Mouse (Mus musculus): Measurements from ENCODE around the gene Krtap5-3.
"Not testable (repeated sequence)": the region's sequence is repeated elsewhere in the genome, so short reads cannot be mapped to it uniquely, and the experiment has no call there.

Gene Krtap5-3

DNA sequence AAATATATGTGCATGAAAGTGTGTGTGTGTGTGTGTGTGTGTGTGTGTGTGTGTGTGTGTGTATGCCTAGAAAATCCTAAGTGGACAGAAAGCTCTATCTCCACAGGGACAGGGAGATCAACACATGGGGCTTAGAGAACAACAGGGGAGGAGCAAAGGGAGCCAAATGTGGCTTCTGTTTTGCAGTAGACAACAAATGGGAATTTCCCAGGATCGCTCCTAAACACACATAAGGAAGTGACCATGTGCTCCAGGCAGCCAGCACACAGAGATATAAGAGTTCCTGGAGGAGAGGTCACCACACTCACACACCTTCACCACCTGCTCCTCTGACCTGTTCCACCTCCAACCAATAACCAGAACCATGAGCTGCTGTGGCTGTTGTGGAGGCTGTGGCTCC is at the start of gene Krtap5-3:
Gene Krtap5-3, plus strand, starts transcription at position 301 of the 400 bp plus-strand sequence.
- no peak for DNase-seq

DNA sequence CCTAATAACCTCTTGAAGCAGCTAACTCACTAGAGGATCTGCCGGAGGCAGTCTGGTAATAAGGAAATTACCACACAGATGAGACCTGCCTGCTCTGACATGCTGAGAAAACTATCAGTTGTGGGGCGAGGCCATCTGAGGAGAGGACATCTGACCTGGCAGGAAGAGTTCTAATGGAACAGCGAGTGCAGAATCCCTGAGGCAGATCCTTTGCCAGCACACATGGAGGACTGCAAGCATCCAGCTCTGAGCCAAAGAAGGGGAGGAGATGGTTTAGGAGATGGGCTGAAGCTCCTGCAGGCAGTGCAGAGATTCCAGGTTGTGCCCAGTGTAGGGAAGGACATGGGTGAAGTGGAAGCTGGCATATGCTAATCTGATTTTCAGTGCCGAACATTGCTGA is 49.0 kb upstream of the Krtap5-3 start:
- DNase-seq = no peak

DNA sequence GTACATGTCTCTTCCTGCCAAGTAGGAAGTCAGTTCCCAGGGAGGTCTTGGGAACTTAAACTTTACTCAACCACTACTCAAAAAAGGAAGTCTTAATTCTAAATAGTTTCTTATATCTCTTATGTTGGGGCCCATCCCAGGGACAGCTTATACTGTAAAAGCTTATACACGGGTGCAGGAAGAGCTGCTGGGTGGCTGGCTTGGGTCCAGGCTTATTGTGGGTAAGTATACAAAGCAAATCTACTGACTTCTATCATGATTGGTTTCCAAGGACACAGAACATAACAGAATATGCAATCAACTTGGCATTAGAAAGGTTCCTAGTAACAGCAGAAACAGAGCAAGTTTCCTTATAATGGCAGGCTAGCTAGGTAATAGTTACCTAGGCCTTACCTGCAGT is 45.9 kb upstream of the Krtap5-3 start:
- DNase-seq = no peak

DNA sequence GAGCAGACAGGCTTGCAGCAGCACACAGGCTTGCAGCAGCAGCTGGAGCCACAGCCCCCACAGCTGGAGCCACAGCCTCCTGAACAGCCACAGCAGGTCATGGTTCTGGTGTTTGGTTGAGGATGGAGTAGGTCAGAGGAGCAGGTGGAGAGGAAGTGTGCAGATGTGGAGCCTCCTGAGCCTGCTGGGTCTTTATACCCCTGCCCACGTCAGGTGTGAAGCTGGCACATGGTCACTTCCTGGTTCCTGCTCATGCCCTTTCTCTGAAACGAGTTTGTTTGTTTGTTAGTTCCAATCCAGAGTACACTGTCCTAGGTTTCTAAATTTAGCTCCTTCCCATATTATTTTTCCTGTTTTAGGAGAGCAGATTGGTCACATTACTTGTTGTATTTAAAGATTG is 44.2 kb upstream of the Krtap5-3 start, which contains the start of gene Gm29735:
Gene Gm29735, minus strand, starts transcription at position 101 of the 400 bp plus-strand sequence.
- DNase-seq = not testable (repeated sequence)

DNA sequence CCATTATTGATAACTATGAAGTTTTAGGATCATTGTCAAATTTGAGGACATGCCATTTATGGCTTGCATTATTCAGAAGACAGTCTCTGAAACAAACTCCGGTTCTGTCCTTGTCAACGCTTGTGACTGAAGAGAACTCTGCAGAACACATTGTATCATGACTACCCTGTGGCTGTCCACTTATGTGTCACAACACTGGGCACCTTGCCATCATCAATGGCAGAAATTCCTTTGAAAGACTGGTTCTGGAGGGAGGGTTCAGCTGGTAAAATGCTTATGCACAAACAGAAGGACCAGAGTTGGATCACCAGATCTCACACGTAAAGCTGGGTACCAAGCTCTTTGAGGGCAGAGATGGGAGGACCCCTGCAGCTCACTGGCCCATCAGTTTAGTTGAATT is 41.8 kb upstream of the Krtap5-3 start:
- no peak for DNase-seq

DNA sequence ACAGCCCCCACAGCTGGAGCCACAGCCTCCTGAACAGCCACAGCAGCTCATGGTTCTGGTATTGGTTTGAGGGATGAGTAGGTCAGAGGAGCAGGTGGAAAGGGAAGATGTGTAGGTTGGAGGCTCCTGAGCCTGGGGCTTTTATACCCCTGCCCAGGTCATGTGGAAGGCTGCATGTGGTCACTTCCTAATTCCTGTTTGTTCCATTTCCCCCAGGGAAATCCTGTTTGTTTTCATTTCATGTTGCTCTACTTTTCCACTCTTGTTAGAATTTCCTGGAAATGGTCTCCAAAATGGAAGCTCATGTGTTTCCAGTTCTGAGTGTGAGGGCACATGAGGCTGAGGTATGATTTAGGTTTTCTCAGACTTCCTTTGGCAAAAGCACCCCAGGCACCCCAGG is 35.5 kb upstream of the Krtap5-3 start, which contains the start of gene Gm4553:
Gene Gm4553, minus strand, starts transcription at position 101 of the 400 bp plus-strand sequence.
- DNase-seq = not testable (repeated sequence)

DNA sequence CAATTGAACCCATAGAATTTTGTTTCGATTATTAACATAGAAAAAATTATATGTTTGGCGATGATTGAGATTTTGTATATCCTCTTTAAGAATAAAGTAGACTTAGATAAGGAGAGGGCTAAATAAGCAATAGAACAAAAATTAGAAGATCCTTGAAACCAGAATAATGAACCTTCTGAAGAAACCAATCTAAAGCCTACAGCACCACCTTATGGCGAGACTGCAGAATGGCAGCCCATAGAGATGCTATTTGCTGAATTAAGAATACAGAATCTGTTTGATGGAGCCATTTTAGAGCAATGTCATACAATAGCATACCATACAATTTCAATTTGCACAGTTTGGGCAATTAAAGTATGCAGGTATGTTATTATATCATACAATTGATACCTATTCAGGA is 31.3 kb upstream of the Krtap5-3 start:
- peak; percentile 13 for DNase-seq

DNA sequence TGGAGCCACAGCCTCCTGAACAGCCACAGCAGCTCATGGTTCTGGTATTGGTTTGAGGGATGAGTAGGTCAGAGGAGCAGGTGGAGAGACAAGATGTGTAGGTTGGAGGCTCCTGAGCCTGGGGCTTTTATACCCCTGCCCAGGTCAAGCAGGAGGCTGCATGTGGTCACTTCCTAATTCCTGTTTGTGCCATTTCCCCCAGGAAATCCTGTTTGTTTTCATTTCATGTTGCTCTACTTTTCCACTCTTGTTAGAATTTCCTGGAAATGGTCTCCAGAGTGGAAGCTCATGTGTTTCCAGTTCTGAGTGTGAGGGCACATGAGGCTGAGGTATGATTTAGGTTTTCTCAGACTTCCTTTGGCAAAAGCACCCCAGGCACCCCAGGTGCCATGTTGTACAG is 25.3 kb upstream of the Krtap5-3 start, which contains the start of gene Krtap5-2:
Gene Krtap5-2, minus strand, starts transcription at position 101 of the 400 bp plus-strand sequence.
- not testable (repeated sequence) for DNase-seq

DNA sequence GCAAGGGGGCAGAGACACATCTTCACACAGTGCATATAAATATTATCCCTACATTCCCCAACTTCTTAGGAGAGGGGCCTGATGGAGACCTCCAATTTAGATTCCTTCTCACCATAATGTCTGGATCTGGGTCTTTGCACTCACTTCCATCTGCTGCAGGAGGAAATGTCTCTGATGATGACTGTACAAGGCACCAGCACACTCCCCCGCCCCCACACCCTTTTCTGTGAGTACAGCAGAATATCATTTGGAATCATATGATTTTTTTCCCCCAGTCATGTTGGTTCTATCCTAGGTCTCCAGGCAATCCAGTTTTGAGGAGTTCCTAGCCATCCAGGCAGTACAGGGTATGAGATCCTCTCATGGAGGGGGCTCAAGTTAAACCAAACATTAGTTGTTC is 22.5 kb upstream of the Krtap5-3 start:
- no peak for DNase-seq

DNA sequence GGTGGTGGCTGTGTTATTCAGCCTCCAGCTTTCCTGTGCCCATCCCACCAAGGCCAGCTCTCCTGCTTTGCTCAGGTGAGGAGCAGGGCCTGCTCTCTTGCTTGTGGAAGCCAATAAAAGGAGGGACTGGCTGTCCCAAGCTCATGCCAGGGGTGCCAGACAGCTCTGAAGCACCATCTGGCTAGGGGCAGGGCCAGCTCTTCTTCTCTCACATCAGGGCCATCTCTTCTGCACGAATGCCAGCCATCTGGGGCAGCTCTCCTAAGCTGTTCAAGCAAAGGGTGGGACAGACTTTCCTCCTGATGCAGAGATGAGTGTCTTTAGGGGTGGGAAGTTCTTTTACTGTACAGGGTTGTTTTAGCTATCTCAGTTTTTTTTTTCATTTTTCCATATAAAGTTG is 20.1 kb upstream of the Krtap5-3 start:
- DNase-seq = no peak

DNA sequence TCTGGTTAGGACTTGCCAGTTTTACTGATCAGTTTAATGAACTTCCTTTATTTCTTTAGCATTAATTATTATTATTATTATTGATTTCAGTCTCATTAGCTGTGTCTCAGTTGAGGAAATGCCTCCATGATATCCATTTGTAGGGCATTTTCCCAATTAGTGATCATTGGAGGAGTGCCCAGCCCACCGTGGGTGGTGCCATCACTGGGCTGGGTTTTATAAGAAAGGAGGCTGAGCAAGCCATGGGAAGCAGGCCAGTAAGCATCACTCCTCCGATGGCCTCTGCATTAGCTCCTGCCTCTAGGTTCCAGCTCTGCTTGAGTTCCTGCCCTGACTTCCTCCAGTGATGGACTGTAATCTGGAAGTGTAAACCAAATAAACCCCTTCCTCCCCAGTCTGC is 13.0 kb upstream of the Krtap5-3 start:
- no peak for DNase-seq

DNA sequence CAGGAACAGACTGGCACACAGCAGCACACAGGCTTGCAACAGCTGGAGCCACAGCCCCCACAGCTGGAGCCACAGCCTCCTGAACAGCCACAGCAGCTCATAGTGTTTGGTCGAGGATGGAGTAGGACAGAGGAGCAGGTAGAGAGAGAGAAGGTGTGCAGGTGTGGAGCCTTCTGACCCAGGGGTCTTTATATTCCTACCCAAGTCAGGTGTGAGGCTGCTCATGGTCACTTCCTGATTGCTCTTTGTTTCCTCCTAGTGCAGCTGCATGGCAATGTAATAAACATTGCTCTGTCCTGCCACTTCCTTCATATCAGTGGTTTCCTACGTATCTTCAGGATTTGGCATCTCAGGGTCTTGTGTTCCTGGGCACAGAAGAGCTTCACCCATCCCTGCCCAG is 10.9 kb upstream of the Krtap5-3 start, which contains the start of gene Gm10153:
Gene Gm10153, minus strand, starts transcription at position 101 of the 400 bp plus-strand sequence.
- no peak for DNase-seq

DNA sequence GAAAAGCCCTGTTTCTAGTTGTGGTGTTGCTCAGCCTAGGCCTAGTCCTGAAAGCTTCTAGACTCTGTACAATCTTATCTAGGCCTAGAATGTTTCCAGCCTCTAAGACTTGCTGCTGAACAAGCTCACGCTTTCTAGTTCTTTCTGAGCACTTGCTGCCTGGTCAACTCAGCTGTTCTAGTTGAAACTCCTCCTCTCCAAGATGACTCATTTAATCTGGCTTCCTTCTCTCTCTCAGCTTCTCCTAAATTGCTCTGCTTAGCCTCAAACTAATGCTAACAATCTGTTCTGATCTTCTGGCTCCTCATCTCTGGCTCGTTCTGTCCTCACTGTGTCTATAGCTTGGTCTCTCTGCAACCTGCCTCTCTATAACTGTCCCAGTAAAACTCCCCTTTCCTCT is 2.4 kb upstream of the Krtap5-3 start:
- DNase-seq = no peak

DNA sequence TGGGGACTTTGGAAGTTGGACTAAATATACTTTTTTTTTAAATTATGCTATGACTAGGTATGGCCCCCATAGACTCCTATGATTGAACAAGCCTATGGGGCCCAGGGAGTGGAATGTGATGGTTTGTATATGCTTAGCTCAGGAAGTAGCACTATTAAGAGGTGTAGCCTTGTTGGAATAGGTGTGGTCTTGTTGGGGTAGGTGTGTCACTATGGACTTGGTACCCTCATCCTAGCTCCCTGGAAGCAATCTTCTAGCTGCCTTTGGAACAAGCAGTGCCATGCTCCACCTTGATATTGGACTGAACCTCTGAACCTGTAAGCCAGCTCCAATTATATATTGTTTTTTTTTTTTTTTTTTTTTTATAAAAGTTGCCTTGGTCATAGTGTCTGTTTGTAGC is 4.3 kb downstream of the Krtap5-3 start:
- DNase-seq = no peak

DNA sequence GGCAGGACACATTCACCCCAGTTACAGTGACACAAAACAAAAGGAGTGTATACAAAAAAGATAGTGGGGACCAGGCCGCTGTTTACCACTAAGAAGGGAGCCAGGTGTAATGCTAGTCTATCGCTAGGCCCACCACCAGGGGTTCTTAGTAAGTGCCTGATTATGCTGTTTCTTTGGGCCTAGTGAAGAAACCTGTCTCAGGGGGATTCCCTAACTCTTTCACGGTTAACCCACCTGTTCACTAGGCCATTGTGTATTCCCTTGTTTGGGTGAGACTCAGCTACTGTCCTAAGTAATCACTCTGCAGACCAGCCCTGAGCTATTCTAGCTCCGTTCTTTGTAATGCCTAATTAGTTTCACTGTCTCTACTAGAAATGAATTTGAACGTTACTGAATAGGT is 5.7 kb downstream of the Krtap5-3 start:
- DNase-seq = not testable (repeated sequence)

DNA sequence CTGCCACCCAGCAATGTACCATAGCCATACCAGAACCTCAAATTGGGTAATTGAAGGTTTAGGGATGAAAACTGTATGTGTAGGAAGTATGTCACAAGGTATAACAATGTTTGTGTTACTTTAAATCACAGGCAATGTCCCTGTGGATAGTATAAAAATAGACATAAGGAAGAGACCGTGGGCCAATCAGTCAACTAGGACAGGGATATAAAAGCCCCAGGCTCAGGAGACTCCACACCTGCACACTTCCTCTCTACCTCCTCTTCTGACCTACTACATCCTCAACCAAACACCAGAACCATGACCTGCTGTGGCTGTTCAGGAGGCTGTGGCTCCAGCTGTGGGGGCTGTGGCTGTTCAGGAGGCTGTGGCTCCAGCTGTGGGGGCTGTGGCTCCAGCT is 10.4 kb downstream of the Krtap5-3 start, which contains the start of gene Gm7579:
Gene Gm7579, plus strand, starts transcription at position 301 of the 400 bp plus-strand sequence.
- no peak for DNase-seq

DNA sequence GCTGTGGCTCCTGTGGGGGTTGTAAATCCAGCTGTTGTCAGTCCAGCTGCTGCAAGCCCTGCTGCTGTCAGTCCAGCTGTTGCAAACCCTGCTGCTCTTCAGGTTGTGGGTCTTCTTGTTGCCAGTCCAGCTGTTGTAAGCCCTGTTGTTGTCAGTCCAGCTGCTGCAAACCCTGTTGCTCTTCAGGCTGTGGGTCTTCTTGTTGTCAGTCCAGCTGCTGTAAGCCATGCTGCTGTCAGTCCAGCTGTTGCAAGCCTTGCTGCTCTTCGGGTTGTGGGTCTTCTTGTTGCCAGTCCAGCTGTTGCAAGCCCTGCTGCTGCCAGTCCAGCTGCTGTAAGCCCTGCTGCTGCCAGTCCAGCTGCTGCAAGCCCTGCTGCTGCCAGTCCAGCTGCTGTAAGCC is 11.0 kb downstream of the Krtap5-3 start:
- not testable (repeated sequence) for DNase-seq

DNA sequence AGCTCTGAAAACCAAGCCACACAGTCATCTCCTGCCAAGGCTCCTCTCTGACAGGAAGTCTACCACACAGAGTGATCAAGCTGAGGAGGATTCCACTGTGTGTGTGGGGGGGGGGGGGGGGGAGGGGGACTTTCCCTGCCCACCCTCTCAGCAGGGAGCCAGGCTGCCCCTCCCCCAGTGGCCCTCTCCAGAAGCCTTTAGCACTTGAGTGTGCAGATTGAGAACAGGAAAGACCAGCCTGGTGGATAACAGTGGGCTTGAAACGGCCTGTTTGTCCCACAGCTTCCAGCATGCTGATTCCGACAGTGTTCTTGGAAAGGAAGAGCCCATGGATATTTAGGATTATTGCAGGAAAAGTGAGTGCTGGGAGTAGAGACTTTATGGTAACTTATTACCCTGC is 23.4 kb downstream of the Krtap5-3 start:
- no peak for DNase-seq

DNA sequence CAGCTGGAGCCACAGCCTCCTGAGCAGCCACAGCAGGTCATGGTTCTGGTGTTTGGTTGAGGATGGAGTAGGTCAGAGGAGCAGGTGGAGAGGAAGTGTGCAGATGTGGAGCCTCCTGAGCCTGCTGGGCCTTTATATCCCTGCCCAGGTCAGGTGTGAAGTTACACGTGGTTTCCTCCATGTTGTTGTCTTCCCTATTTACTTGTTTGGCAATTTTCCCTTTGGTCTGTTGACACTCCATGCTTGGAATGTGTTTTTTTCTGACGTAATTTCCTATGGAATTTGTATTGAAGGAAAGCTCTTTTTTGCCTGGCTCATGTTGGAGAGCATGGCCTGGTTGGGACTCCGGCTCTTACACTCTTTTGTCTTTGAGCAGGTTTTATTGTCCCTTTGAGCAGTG is 28.7 kb downstream of the Krtap5-3 start, which contains the start of gene Krtap5-5:
Gene Krtap5-5, minus strand, starts transcription at position 101 of the 400 bp plus-strand sequence.
- not testable (repeated sequence) for DNase-seq

DNA sequence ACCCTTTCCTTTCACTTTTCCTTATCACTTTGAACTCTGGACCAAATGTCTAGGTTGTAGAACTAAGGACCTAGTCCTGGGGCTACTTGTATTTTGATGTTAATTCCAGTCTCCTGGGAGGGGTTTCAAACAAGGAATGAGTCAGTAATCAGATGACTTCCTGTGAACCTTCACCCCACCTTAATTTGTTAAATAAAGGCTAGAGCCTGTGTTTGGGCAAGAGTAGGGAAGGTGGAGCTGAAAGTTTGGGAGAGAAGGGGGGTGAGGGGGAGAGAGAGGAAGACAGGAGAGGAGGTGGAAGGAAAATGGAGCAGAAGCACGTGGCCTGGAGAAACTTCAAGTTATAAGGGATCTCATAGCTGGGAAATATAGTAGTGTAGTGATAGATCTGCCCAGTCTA is 30.4 kb downstream of the Krtap5-3 start:
- DNase-seq = no peak

DNA sequence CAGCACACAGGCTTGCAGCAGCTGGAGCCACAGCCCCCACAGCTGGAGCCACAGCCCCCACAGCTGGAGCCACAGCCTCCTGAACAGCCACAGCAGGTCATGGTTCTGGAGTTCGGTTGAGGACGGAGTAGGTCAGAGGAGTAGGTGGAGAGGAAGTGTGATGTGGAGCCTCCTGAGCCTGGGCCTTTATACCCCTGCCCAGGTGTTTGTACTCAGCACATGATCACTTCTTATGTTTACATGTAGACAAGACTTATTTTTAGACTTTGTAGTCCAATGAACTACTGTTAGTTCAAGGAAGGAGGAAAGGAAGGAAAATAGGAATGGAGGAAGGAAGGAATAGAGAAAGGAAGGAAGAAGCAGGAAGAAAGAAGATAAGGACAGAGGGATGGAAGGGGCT is 39.8 kb downstream of the Krtap5-3 start, which contains the start of gene Gm40460:
Gene Gm40460, minus strand, starts transcription at position 101 of the 400 bp plus-strand sequence.
- DNase-seq = no peak

DNA sequence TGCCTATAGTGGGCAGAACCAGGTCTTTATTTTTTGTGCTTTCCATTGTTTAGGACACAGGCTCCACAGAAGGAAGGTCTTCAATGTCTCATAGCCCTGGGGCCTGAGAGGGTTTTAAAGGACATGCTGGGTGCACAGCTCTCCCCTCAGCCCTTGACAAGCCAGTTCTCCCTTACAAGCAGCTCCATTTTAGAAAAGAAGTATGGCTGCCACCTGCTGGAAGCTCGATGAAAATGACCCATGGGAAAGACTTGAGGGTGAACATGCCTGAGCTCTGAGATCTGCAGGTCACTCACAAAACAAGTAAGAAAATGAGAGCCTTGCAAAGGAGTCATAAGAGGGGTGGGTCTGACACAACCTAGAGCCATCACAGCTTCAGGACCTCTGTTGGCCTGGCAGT is 48.7 kb downstream of the Krtap5-3 start:
- DNase-seq = peak; percentile 25
